In the genomic region with DNA sequence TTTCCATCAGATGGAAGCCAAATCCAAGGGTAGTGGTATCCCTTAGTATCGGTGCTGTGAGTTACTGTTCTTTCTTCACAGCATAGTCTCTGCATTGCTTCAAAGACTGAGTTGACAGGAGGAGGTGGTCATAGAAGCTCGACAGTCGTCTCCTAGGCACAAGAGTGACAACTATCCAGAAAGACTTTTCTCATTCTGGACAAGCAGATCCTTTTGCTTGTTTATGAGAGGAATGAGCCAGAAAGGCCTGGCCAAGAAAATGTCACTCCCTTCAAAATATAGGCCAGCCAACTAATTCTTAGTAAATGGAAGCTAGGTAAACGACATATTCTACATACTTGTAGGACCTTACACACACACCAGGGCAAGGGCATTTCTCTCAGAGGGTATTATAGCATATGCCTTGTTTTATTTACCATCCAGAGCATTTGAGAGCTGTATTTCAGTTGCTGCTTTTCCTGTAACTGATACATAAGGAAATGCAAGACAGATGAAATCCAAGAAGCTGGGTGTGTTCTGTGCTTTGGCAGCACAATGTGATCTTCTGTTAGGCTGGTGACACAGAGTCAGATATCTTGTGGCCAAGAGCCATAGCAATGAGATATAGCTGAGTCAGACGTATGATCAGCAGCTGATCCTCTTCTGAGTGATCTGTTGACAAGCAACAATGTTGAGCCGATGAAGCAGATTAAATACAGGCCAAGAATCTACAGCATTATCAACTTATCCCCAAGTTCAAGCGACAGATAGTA, we compare ENCODE assay signal across 11 mouse cellular contexts. TPM values are rescaled to one million over a fixed set of nuclear protein-coding genes. Genes with fewer than 3 reads are reported as not detected.
A peak's percentile ranks its signal among the peaks of the same experiment; 100 is the strongest.
DNase-seq lines count a peak whose midpoint lies in the region; ATAC-seq lines count a peak whose summit lies in the region.
"Had no signal": no experiment of that assay in that cellular context is flagged by ENCODE, and none has a peak within 500 bp of the region (broad histone marks: within the 10 kb centered on the region; RNA-seq: fewer than 3 reads in every experiment).

No protein-coding gene starts in this region.

- 63% methylated on average over 7 of the region's 7 CpGs for WGBS in heart, embryonic 11.5 days (ENCODE audit: insufficient replicate concordance)
- 49% methylated on average over 7 of the region's 7 CpGs for WGBS in lung, embryonic 16.5 days
- WGBS in midbrain, embryonic 16.5 days, result 90% methylated on average over 7 of the region's 7 CpGs

- ATAC-seq in heart, embryonic 11.5 days (replicated peaks; ENCODE audit: insufficient number of reproducible peaks, low FRiP score, low TSS enrichment), result no peak
- ATAC-seq in lung, embryonic 16.5 days (ENCODE audit: low read depth), result peak; percentile 79
- ATAC-seq in midbrain, embryonic 16.5 days, result no peak

- H3K27me3 ChIP-seq in heart, embryonic 11.5 days (ENCODE audit: control insufficient read depth, insufficient read depth, low read length), result no peaks in the 10 kb centered on the region
- H3K27me3 ChIP-seq in lung, embryonic 16.5 days (ENCODE audit: control insufficient read depth, insufficient read depth, low read depth, low read length), result no peaks in the 10 kb centered on the region
- H3K27me3 ChIP-seq in midbrain, embryonic 16.5 days (ENCODE audit: control insufficient read depth, insufficient read depth, low read depth, low read length), result no peaks in the 10 kb centered on the region

- H3K4me1 ChIP-seq in heart, embryonic 11.5 days (ENCODE audit: control insufficient read depth, insufficient read depth, low read length), result no peaks in the 10 kb centered on the region
- H3K4me1 ChIP-seq in lung, embryonic 16.5 days (replicated peaks; ENCODE audit: control insufficient read depth, insufficient read depth, low read length), result peaks cover 10% of the 10 kb centered on the region
- no peaks in the 10 kb centered on the region for H3K4me1 ChIP-seq in midbrain, embryonic 16.5 days (ENCODE audit: control insufficient read depth, insufficient read depth, low read length)

- H3K36me3 ChIP-seq in heart, embryonic 11.5 days (ENCODE audit: control insufficient read depth, insufficient read depth, low read length), result no peaks in the 10 kb centered on the region
- no peaks in the 10 kb centered on the region for H3K36me3 ChIP-seq in lung, embryonic 16.5 days (ENCODE audit: control insufficient read depth, insufficient read depth, low read length)
- no peaks in the 10 kb centered on the region for H3K36me3 ChIP-seq in midbrain, embryonic 16.5 days (ENCODE audit: control insufficient read depth, insufficient read depth, low read length)

- no peak overlapping the region for H3K4me3 ChIP-seq in heart, embryonic 11.5 days (ENCODE audit: low read depth, low read length)
- no peak overlapping the region for H3K4me3 ChIP-seq in lung, embryonic 16.5 days (ENCODE audit: low read length)
- H3K4me3 ChIP-seq in midbrain, embryonic 16.5 days (ENCODE audit: low read depth, low read length), result no peak overlapping the region

- H3K4me2 ChIP-seq in heart, embryonic 11.5 days, result no peak overlapping the region
- no peak overlapping the region for H3K4me2 ChIP-seq in lung, embryonic 16.5 days (ENCODE audit: low read depth, low read length)
- H3K4me2 ChIP-seq in midbrain, embryonic 16.5 days (ENCODE audit: low read length), result no peak overlapping the region
- H3K4me2 ChIP-seq: hindbrain, embryonic 14.5 days had no signal

- no peak overlapping the region for H3K27ac ChIP-seq in heart, embryonic 11.5 days (ENCODE audit: low read depth, low read length)
- peak overlapping the region; percentile 34 for H3K27ac ChIP-seq in lung, embryonic 16.5 days (ENCODE audit: low read length)
- H3K27ac ChIP-seq in midbrain, embryonic 16.5 days (ENCODE audit: low read length), result no peak overlapping the region
- H3K27ac ChIP-seq: hindbrain, embryonic 14.5 days had no signal

- peak; percentile 81 for DNase-seq in heart, adult 8-10 months (ENCODE audit: low spot score)
- DNase-seq in 3134 (ENCODE audit: extremely low read depth, insufficient read length, low spot score) (peak; percentile 56), NIH3T3 (ENCODE audit: low read depth) (peak; percentile 84)
- DNase-seq in layer of hippocampus, postnatal 14 days (ENCODE audit: low spot score in 2 of 2), result no peak
- DNase-seq in c-Kit-positive CD71-positive TER-119-positive erythroid progenitor cells, embryonic 14.5 days (ENCODE audit: low spot score), result no peak
- DNase-seq: right cerebral cortex, postnatal 14 days had no signal

- no peaks in the 10 kb centered on the region for H3K9me3 ChIP-seq in heart, embryonic 11.5 days (replicated peaks; ENCODE audit: control insufficient read depth, low read length)
- H3K9me3 ChIP-seq in lung, embryonic 16.5 days (ENCODE audit: control insufficient read depth, low read length), result no peaks in the 10 kb centered on the region
- no peaks in the 10 kb centered on the region for H3K9me3 ChIP-seq in midbrain, embryonic 16.5 days (replicated peaks; ENCODE audit: control insufficient read depth, low read length, poor library complexity, severe bottlenecking)

- no peak overlapping the region for H3K9ac ChIP-seq in heart, embryonic 11.5 days (ENCODE audit: low read depth, low read length)
- H3K9ac ChIP-seq in lung, embryonic 16.5 days (ENCODE audit: low read length), result no peak overlapping the region
- H3K9ac ChIP-seq in midbrain, embryonic 16.5 days (ENCODE audit: low read depth, low read length), result no peak overlapping the region
- H3K9ac ChIP-seq: hindbrain, embryonic 14.5 days had no signal

RNA-seq across cellular contexts. Expression of a gene that starts 35.6 kb away (rescaled TPM):
- total RNA-seq in heart, adult 8-10 months (2022), result 10 to 100 TPM; 28.4 to 43.3 (median 34.1) TPM
- polyA plus RNA-seq in heart, embryonic 11.5 days (2014; fragmentation: Nextera tagmentation; extraction: Ambion mirVana), result 0.18 TPM in 1 of 2 replicates, not detected in the other
- polyA plus RNA-seq in lung, embryonic 16.5 days (2015; fragmentation: Nextera tagmentation; extraction: Ambion mirVana), result 2.0 and 2.3 TPM in 2 replicates
- 1 to 10 TPM; 6.9 to 7.6 TPM for total RNA-seq in layer of hippocampus, postnatal 14 days (2021)
- polyA plus RNA-seq in midbrain, embryonic 16.5 days (2015; fragmentation: Nextera tagmentation; extraction: Ambion mirVana), result not detected in 2 replicates

RNA-seq across cellular contexts. Expression of a gene that starts 59.2 kb away (rescaled TPM):
- under 1 TPM in 1 of 4 experiments, not detected in 3; 0.16 TPM for total RNA-seq in heart, adult 8-10 months (2022)
- polyA plus RNA-seq in heart, embryonic 11.5 days (2014; fragmentation: Nextera tagmentation; extraction: Ambion mirVana), result not detected in 2 replicates
- 0.09 and 0.18 TPM in 2 replicates for polyA plus RNA-seq in lung, embryonic 16.5 days (2015; fragmentation: Nextera tagmentation; extraction: Ambion mirVana)
- total RNA-seq in layer of hippocampus, postnatal 14 days (2021), result not detected
- polyA plus RNA-seq in midbrain, embryonic 16.5 days (2015; fragmentation: Nextera tagmentation; extraction: Ambion mirVana), result not detected in 2 replicates
- total RNA-seq: left cerebral cortex, postnatal 14 days had no signal
- polyA plus RNA-seq: hindbrain, embryonic 14.5 days had no signal

Comparison
In these comparisons a context has a peak if more than half of its experiments do, and no peak if none do; other contexts are left out.
1. DNase-seq: peak in heart, adult 8-10 months (single experiment), 3134 (single experiment) and NIH3T3 (single experiment); none in layer of hippocampus, postnatal 14 days (0 of 2) and c-Kit-positive CD71-positive TER-119-positive erythroid progenitor cells, embryonic 14.5 days (single experiment).